Mouse (Mus musculus): Measurements from ENCODE around the gene Ogdh.
A peak's percentile ranks its signal among the peaks of the same experiment; 100 is the strongest.
"Not testable (repeated sequence)": the region's sequence is repeated elsewhere in the genome, so short reads cannot be mapped to it uniquely, and the experiment has no call there.

Ogdh gene

DNA sequence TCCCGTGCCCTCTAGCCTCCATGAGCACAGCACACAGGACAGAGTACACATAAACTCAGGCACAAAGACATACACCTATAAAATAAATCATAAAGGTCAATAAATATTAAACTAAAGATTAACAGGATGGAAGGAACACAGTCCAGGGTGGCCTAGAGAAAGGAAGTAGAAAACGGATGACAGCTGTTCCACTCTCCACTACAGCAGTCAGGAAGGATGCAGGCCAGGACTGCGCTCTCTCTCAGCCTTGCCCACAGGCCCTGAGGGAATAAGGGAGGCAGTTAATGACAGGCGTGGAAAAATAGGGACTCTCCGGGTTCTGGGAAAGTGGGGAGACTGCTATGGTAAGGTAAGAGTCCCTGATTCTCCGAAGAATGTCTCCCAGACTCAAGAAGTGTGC is 75.0 kb downstream of the Ogdh start:
- DNase-seq (ENCODE audit: low spot score) = no peak

DNA sequence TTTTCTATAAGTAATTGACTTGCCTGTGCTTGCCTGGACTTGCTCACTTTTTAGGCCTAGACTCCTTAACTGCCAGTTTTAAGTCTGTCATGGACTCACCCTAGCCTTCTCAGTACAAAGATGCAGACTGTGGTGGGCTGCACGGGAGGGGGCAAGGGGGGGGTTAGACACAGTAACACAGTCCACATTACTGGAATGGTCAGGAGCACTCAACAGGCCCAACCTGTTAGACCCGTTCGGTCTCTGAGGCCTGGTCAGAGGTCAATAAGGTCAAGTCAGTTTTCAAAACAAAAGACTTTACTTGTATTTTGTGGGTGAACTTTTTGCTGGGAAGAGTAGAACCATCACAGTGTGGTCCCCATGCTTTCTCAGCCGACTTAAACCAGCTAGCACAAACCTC is 75.7 kb downstream of the Ogdh start:
- no peak for DNase-seq (ENCODE audit: low spot score)

DNA sequence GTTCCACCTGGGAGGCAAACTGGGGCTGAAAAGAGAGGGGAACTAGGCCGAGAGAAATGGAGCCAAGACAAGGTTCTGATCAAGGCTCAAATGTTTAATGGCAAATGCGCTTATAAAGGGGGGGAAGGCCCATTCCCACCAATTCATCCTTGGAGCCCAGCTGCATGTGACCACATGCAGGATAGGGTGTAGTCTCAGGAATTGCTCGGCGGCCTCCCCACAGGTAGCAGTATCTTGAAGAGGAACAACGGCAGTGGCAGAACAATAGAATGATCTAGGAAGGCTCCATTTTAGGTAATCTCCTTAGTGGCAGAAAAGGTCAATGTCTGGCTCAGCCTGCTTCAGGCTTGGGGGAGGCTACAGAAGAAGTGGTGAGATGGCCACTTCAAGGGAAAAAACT is 76.6 kb downstream of the Ogdh start:
- not testable (repeated sequence) for DNase-seq (ENCODE audit: low spot score)

DNA sequence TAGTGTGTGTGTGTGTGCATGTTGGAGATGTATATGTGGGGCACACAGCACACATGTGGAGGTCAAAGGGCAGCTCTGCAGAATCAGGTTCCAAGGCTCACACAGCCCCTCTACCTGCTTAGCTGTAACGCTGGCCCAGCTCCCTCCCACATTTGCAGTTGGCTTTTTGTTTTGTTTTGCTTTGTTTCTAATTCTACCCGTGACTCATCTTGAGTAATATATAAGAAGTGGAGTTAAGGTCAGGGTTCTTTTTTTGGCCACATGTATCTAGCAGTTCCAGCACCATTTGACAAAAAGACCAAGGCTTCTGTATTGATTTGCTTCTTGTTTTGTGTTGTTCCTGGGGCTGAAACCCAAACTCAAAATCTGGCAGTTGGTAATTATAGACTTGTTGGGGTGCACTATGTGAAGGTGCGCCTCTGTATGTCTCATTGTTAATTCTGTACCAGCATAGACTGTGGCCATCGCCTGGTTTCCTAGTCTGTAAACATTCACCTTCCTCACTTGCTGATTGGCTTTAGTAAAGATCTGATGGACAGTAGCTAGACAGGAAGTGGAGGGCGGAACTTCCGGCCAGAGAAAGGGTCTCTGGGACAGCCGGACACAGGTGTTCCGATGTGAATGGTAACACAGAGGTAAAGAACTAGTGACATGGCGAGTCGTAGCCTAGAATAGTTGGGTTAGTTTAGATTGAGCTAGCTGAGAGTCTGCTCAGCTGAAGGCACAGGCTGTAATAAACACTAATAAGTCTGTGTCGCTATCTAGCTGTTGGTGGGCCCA is 80.1 kb downstream of the Ogdh start:
- DNase-seq (ENCODE audit: low spot score) = no peak

DNA sequence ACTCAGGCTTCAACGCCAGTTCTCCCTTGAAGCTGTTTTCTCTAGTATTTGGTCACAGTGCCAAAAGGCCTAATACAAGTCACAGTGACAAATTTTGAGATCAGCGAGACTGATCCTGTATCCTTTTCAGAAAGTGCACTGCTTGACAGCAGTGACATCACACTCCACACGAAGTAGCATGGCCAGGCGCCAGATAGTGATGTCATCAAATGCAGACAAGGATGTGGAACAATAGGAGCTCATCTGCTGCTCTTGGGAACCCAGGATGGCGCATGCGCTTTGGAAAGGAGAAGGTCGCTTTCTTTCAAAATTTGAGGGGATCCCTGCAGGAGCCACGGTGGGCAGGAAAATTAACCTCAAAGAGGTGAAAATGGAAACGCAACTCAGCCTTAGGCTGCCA is 81.4 kb downstream of the Ogdh start:
- DNase-seq (ENCODE audit: low spot score) = no peak

DNA sequence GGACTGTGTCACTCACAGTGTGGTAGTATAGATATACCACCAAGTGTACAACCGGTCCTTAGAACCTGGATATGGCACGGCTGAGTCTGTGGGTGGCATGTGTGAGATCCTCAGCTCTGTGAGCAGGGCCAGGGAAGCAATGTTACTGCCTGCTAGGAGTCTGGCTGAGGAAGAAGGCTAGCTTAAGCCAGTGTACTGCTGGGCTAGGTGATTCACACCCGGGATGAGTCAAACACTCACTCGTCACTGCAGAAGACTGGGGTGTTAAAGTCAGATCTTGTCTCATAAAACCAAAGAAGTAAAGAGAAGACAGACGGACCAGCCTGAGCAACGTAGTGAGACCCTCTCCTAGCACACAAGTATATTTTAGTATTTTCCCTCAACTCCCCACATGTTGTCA is 89.5 kb downstream of the Ogdh start:
- no peak for DNase-seq (ENCODE audit: low spot score)

DNA sequence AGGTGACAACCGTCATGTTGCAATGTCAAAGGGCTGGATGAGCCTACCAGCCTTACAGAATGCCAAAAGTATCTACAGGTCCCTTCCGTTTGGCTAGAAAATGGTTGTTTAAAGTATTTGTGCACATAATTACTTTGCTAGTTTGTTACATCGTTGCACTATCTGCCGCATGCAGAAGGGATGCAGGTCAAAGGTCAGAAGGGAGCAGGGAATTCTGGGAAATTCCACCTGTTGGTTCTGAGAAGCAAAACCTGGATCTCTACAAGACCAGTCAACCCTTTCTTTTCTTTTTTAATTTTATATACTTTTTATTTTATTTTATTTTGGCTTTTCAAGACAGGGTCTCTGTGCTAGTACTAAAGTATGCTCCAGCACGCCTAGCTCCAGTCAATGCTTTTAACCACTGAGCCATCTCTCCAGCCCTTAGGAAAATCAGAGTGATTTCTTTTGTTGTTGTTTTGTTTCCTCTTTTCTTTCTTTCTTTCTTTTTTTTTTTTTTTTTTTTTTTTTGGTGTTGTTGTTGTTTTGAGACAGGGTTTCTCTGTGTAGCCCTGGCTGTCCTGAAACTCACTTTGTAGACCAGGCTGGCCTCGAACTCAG is 96.8 kb downstream of the Ogdh start:
- no peak for DNase-seq (ENCODE audit: low spot score)

DNA sequence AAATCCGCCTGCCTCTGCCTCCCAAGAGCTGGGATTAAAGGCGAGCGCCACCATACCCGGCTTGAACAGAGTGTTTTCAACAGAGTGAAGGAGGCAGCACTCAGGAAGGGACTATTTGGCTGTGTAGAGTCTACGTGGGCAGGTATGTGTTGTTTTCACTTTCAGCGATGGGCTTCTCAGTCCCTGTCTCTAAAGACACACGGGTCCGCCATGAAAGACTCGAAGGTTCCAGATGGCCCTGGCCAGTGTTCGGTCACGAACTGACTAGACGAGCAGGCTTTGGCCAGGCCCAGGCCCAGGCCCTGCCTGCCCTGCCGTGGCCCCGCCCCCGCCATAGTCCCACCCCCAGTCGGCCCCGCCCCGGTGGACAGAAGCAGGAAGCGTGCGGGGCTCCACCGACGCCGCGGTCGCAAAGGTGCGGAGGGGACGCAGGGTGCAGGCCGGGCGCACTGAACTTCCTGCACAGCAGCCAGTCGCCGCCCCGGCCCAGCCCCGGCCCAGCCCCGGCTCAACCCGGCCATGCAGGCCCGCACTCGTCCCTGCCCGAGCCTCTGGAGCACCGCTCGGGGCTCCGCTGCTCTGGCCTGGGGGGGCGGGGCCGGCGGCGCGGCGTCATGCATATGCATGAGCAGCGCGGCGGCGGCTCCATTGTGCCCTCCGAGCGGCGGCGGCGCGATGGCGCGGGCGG is 97.4 kb downstream of the Ogdh start, which contains the start of gene Zmiz2:
Gene Zmiz2, plus strand, starts transcription at position 349 of the 688 bp plus-strand sequence.
- peak; percentile 94 for DNase-seq (ENCODE audit: low spot score)

DNA sequence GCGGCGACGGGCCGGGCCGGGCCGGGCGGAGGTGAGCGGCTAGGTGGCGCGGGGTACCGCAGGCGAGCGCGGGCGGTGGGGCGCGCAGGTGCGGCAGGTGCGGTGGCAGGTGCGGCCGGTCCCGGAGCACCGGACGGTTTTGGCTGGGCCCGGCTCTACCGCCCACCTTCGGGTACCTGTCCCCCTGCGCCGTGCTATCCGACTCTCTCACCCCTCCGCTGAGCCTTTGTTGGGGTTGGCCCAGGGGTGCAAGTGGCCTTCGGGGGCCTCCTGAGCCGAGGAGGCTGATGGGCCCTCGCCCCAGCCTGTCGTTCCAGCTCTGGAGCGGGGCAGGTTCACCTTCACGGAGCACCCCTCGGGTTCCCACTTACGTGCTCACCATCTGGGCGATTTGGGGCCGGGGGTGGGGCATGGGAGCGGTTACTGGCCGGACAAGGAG is 98.1 kb downstream of the Ogdh start:
- DNase-seq (ENCODE audit: low spot score) = no peak

DNA sequence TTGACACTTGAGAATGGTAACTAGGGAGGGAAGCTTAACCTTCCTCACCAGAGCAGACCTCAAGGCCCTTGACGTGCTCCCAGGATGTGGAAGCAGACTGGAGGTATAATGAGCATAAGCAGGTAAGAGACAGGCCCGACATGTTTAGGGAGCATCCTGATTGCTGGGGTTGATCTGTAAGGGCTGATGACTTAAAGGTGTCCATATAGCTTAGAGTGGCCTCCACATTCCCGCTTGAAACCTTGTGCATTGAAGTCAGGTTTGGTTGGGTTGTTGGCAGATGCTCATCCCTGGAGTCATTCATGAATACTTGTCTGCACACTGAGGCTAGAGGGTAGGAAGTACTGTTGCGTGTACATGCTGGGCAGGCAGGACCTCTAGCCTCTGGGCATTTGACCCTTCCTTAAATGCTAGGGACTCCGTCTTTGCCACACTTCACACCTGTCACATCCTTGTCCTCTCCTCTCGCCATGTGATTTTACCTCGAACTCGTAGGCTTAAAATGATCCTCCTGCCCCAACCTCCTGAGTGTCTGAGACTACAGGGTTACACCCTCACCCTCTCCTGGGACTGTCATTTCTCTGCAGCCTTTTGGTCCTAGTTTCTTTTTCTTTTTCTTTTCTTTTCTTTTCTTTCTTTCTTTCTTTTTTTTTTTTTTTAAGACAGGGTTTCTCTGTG is 99.1 kb downstream of the Ogdh start:
- no peak for DNase-seq (ENCODE audit: low spot score)

DNA sequence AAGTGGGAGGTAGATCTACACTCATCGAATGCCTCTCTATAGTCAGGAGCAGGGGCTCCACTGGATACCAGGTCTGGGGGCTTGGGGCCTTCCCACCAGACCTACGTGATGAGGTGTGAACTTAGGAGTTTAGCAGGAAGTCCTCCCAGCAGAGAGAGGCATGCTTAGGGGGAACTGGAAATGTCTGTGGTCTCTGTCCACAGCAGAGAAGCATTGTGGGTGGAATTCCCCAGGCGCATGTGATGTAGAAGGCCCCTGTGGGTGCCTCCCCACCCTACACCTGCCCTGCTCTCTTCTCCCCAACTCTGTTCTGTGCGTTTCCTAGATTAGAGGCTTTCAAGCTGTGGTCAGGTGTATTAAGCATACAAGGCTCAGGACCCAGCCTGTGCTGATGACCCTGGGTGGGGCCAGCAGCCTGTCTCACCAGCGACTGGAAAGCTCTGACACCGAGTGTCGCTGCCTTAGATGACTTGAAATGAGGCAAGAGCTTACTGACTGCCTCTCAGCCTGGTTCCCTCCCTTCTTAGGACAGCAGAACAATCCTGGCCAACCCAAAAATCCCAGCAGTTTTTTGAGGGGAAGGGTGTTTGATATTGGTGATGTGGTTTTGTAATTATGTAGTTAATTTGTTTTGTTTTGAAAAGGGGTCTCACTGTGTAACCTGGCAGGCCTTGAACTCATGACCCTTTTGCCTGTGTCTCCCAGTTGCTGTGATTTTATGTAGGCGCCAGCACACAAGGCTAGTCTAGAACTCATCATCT is 100.3 kb downstream of the Ogdh start:
- no peak for DNase-seq (ENCODE audit: low spot score)

DNA sequence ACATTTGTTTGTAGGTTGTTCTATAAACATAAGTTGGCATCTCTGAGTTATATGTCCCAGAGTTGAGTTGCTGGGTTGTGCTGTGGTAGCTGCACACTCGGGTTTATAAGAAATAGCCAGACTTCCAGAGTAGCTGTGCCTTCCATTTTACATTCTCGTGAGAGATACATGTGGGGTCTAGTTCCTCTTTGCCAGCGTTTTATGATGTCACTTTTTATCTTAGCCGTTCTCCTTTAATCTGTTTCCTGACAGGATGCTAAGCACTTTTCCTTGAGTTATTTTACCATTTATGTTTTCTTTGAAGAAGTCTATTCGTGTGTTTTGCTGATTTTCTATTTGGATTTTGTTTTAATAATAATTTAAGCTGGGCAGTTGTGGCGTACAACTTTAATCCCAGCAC is 101.4 kb downstream of the Ogdh start:
- no peak for DNase-seq (ENCODE audit: low spot score)

DNA sequence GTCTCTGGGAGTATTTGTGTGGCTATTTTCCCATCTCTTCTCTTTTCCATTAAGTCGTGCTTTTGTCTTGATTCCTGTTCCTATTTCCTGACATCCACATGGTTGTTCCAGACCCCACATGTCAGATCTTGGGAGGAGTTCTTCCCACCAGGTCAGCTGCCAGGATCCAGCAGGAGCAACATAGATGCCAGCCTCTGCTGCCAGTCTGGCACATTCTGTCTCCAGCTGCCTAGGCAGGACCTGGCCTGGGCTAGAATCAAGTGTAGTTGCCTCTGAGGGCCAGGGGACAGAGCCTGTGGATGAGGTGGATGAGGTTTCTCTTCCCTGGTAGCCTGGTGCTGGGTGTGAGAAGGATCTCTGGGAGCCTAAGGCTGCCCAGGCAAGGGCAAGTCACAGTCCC is 102.4 kb downstream of the Ogdh start:
- DNase-seq (ENCODE audit: low spot score) = no peak

DNA sequence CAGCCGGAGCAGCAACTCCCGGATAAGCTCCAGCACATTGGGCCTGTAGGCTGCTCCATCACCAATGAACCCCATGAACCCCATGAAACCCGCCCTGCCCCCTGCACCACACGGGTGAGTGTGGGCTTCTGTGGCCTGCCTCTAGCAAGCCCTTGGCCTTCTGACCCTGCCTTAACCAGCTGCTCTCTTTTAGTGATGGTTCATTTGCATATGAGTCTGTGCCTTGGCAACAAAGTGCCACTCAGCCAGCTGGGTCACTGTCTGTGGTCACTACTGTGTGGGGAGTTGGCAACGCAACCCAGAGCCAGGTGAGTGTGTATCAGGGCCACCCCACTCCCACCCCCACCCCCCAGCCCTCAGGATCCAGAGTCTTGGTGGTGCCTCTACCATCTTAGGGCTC is 104.1 kb downstream of the Ogdh start:
- no peak for DNase-seq (ENCODE audit: low spot score)

DNA sequence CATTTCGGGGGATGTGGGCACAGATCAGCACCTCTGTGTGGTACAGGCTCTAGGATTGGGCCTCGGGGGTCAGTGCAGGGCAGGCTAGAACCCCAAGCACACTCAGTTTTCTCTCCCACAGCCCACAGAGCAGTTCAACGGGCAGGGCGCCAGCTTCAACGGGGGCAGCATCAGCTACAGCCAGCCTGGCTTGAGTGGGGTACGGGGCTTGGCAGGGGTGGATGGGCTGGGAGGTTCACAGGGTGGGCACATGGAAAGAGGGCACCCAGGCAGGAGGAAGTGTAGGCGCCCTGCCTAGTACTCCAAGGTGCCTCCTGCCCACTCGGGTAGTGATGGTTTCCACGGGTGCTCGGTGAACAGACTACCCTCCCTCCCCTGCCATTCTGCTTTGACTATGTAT is 106.7 kb downstream of the Ogdh start:
- DNase-seq (ENCODE audit: low spot score) = no peak

DNA sequence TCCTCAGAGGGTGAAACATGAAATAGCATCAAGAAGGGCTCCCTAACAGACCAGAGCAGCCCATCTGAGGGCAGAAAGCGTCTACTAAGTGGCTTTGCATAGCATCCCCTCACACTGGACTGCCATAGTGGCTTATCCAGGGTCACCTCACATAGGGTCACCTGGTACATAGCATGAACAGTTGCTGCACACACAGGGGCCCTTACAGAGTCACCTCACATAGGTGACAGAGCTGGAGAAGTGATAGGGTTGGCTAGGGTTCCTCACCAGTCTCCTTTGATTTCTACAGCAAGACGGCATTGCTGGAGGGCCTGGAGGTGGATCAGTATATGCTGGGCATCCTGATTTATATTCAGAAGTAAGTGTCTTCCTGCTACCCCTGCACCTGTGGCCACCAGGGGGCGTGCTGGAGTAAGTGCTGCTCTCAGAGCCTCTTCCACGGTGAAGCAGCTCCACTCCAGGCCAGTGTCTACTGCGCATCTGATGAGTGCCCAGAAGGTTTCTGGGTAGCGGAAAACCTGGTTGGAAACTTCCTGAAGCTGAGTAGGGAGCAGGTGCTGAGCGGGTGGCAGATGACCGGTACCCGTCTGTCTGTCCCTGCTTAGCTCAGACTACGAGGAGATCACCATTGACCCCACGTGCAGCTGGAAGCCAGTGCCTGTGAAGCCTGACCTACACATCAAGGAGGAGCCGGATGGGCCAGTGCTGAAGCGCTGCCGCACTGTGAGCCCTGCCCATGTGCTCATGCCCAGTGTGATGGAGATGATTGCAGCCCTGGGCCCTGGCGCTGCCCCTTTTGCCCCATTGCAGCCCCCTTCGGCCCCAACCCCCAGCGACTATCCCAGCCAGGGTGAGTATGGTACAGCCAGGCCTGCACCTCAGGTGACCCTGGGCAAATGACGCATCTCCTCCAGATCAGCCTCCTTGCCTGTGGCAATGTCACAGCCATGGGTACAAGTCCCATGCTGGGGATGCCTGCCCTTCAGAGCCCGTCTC is 111.4 kb downstream of the Ogdh start:
- no peak for DNase-seq (ENCODE audit: low spot score)

DNA sequence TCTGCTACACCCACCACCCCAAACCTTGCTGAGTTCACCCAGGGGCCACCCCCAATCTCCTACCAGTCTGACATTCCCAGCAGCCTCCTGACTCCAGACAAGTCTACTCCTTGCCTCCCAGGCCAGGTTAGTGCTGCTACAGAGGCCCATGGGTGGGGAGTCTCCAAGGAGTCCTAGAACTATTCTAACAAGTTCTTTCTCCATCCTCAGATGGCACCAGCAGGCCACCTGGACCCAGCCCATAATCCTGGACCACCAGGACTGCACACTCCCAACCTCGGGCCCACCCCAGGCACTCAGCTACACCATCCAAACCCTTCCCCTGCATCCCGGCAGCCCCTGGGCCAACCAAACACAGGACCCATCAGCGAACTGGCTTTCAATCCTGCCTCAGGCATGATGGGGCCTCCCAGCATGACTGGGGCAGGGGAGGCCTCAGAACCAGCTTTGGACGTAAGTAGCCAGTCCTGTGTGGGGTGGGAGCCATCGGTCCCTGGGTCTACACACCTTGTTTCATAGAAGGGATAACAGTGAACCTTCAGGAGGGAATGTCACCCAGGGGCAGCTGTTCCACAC is 112.5 kb downstream of the Ogdh start:
- no peak for DNase-seq (ENCODE audit: low spot score)

DNA sequence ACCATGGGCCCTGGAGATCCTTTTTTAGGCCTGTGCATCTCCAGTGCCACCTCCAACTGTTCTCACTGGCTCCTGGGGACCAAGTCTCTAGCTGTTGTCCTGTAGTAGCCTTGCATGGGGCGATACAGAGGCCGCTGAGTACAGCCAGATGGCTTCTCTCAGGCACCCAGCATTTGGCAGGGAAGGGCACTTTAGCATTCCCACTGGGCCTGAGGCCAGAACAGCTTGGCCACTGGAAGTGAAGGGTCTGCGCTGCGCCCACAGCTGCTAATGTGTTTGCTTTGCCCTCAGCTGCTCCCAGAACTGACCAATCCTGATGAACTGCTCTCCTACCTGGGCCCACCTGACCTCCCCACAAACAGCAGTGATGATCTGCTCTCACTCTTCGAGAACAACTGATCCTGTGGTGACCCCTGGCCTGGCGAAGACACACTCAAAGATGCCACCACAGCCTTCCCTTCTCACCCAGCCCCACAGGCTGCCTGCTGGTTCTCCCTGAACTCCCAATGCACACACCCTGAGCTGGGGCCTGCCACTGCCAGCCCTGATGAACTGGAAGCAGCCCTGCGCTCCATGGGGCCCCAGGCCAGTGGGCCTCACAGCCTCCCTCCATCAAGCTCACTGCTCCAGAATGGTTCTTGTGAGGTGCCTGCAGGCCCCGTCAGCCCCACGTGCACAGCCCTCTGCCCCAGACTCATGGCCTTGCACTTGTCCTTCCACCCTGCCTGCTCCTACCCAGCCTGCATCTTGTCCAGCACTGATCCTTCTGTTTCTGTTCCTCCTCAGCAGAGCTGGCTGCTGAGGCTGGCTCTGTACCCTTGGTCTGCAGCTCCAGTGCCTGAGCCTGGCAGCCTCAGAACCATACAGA is 113.5 kb downstream of the Ogdh start:
- DNase-seq (ENCODE audit: low spot score) = no peak

DNA sequence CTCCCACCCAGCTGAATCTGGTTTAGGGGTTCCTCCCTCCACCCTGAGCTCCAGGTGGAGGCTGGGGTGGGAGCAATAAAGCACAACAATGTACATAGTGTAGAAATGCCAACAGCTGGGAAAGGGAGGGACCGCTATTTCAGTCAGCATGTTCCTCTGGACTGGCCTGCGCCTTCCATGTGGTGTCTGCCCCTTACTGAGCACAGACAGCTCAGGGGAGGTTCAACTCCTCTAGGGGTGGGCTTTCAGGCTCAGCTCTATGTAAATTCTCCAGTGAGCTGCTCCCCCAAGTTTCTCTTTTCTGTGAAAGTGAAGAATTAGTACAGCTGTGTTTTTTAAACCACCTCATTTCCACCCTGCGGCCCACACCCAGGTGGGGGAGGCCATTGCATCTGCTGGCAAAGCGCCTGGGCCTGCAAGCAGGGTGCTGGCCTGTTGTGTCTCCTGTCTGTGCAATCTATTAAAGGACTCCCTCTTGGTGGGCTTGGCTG is 114.2 kb downstream of the Ogdh start:
- DNase-seq (ENCODE audit: low spot score) = no peak
